Comparison of ENCODE assay signal across 36 mouse cellular contexts in the genomic region with DNA sequence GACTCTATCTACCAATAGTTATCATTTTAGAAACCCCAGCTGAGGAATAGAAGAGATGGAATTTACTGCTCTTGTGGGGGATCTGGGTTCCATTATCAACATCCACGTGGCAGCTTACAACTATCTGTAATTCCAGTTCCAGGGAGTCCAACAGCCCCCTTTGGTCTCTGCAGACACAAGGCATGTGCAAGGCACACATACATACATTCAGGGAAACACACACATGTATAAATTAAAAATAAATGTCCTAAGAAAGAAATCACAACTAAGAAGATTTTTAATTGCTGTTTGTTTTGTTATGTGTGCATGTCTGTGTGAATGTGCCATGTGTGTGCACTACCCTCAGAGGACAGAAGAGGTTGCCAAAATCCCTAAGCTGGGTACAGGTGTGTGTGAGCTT.
"Had no signal": no experiment of that assay in that cellular context is flagged by ENCODE, and none has a peak within 500 bp of the region (broad histone marks: within the 10 kb centered on the region; RNA-seq: fewer than 3 reads in every experiment).

No protein-coding gene starts in this region.

- ATAC-seq: hindbrain, embryonic 16.5 days; hindbrain, postnatal 0 days; inflammation-experienced regulatory T-cells, adult 6 months; intestine, embryonic 15.5 days; intestine, embryonic 16.5 days; intestine, postnatal 0 days had no signal

- H3K9me3 ChIP-seq: heart, embryonic 10.5 days; heart, embryonic 12.5 days; heart, embryonic 13.5 days; heart, embryonic 15.5 days; hindbrain, embryonic 10.5 days; hindbrain, embryonic 12.5 days; hindbrain, embryonic 13.5 days; hindbrain, embryonic 15.5 days; intestine, embryonic 15.5 days; kidney, embryonic 15.5 days had no signal

- H3K4me1 ChIP-seq: hindbrain, embryonic 12.5 days; hindbrain, embryonic 13.5 days; hindbrain, embryonic 15.5 days; intestine, embryonic 15.5 days had no signal

- H3K4me2 ChIP-seq: heart, embryonic 11.5 days; heart, embryonic 12.5 days; heart, embryonic 13.5 days; heart, embryonic 15.5 days; hindbrain, embryonic 12.5 days; hindbrain, embryonic 13.5 days; hindbrain, embryonic 14.5 days; hindbrain, embryonic 15.5 days; intestine, embryonic 15.5 days; kidney, embryonic 15.5 days had no signal

- DNase-seq: heart, postnatal 10 days; heart, postnatal 14 days; heart, postnatal 36 days; heart, postnatal 4 days; kidney, adult 11 months; kidney, adult 18-20 months; kidney, adult 2 months; kidney, adult 8-10 months; kidney, adult 9 months; kidney, postnatal 10 days; kidney, postnatal 14 days; kidney, postnatal 25 days; kidney, postnatal 36 days; kidney, postnatal 4 days; layer of hippocampus, adult 9-11 months; layer of hippocampus, postnatal 36 days had no signal

- H3K27ac ChIP-seq: heart, embryonic 10.5 days; heart, embryonic 13.5 days; heart, embryonic 15.5 days; hindbrain, embryonic 10.5 days; hindbrain, embryonic 12.5 days; hindbrain, embryonic 13.5 days; hindbrain, embryonic 14.5 days; hindbrain, embryonic 15.5 days; hindbrain, postnatal 0 days; intestine, embryonic 15.5 days; kidney, embryonic 15.5 days; kidney, postnatal 0 days; layer of hippocampus, adult 2 months; left cerebral cortex, adult 2 months had no signal

- H3K36me3 ChIP-seq: heart, embryonic 10.5 days; heart, embryonic 12.5 days; heart, embryonic 13.5 days; heart, embryonic 15.5 days; hindbrain, embryonic 10.5 days; hindbrain, embryonic 12.5 days; hindbrain, embryonic 13.5 days; hindbrain, embryonic 15.5 days; intestine, embryonic 15.5 days; kidney, embryonic 15.5 days had no signal

- H3K9ac ChIP-seq: heart, embryonic 12.5 days; heart, embryonic 13.5 days; heart, embryonic 15.5 days; hindbrain, embryonic 12.5 days; hindbrain, embryonic 13.5 days; hindbrain, embryonic 14.5 days; hindbrain, embryonic 15.5 days; intestine, embryonic 15.5 days; kidney, embryonic 15.5 days had no signal

- H3K4me3 ChIP-seq: heart, embryonic 10.5 days; heart, embryonic 12.5 days; heart, embryonic 13.5 days; heart, embryonic 15.5 days; hindbrain, embryonic 10.5 days; hindbrain, embryonic 12.5 days; hindbrain, embryonic 13.5 days; hindbrain, embryonic 15.5 days; intestine, embryonic 15.5 days; kidney, embryonic 15.5 days; layer of hippocampus, adult 2 months; left cerebral cortex, adult 2 months had no signal

- H3K27me3 ChIP-seq: heart, embryonic 12.5 days; heart, embryonic 13.5 days; heart, embryonic 15.5 days; hindbrain, embryonic 12.5 days; hindbrain, embryonic 13.5 days; hindbrain, embryonic 15.5 days; intestine, embryonic 15.5 days; kidney, embryonic 15.5 days had no signal
